Mouse (Mus musculus): ENCODE results near the gene Rabggta. TPM values are rescaled to one million over a fixed set of nuclear protein-coding genes. Genes with fewer than 3 reads are reported as not detected.
A peak's percentile ranks its signal among the peaks of the same experiment; 100 is the strongest.

Rabggta gene
- polyA plus RNA-seq, 1 experiment from 2014 or later: 41.8 TPM

- Histone ChIP-seq H3K36me3 (peaks cover 20% of the 10 kb centered on the region), H3K27ac (peak overlapping the region; percentile 51; the same call in 1 of the 2 replicates), H3K4me2 (peak overlapping the region; percentile 58), H3K9me3 (replicated peaks) (no peaks in the 10 kb centered on the region), H3K4me3 (replicated peaks) (peak overlapping the region; percentile 31), H3K27me3 (peaks cover 16% of the 10 kb centered on the region), H3K4me1 (peaks cover 16% of the 10 kb centered on the region), H3K9ac (no peak overlapping the region)
- peak; percentile 63 for ATAC-seq (replicated peaks; ENCODE audit: low FRiP score)
- 14% methylated on average over 25 of the region's 25 CpGs for WGBS
These were observed 8.9 kb downstream of the Rabggta start for GRCm38 (mm10) chr14:55713007-55713728.

- Histone ChIP-seq H3K4me2 (no peak overlapping the region), H3K9ac (no peak overlapping the region), H3K27me3 (peaks cover 16% of the 10 kb centered on the region), H3K27ac (no peak overlapping the region), H3K36me3 (peaks cover 7% of the 10 kb centered on the region), H3K4me3 (replicated peaks) (no peak overlapping the region), H3K9me3 (replicated peaks) (no peaks in the 10 kb centered on the region), H3K4me1 (peaks cover 16% of the 10 kb centered on the region)
- WGBS: 78% methylated on average over 7 of the region's 7 CpGs
- ATAC-seq (replicated peaks; ENCODE audit: low FRiP score): no peak
These were observed 10.3 kb downstream of the Rabggta start for GRCm38 (mm10) chr14:55711786-55712185.

DNA sequence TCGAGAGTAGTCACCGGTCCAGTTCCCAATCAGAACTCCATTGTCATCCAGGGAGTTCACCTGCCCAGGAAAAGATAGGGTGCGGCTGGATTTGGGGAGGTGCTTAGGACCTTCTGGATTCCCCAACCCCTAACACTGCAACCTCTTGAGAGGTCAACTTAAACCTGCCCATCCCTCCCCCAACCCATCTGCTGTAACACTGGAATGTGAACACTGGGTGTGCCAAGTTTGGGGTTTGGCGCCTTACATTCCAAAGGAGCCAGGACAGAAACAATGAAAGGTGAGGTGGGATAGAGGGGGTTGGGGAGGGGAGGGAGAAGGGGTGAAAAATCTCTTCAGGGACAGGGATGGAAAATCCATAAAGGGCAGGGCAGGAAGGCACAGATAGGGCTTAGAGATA, 12.6 kb downstream of the Rabggta start:
- no peak for ATAC-seq (replicated peaks; ENCODE audit: low FRiP score)
- Histone ChIP-seq H3K9ac (no peak overlapping the region), H3K36me3 (no peaks in the 10 kb centered on the region), H3K4me1 (peaks cover 12% of the 10 kb centered on the region), H3K4me3 (replicated peaks) (no peak overlapping the region), H3K27ac (no peak overlapping the region), H3K4me2 (no peak overlapping the region), H3K9me3 (replicated peaks) (no peaks in the 10 kb centered on the region), H3K27me3 (peaks cover 16% of the 10 kb centered on the region)
- WGBS: 88% methylated on average over 4 of the region's 4 CpGs

DNA sequence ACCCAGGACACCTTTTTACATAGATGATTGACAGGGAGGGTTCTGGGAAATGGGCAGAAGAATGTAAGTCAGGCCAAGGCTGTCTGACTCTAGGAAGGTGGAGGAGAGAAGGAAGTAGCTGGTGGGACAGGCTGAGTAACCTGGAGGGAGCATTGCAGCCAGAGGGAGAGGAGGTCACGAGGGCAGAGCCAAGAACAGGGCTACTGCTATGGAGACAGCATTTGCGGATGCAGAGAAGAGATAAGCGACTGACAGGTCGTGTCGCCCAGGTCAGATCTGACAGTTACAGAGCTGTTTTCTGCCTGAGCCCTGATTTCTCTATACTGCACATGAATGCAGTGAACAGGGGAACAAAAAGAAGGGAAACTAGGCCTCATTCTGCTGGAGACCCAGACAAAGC, 14.7 kb downstream of the Rabggta start:
- Histone ChIP-seq H3K27ac (no peak overlapping the region), H3K36me3 (no peaks in the 10 kb centered on the region), H3K9me3 (replicated peaks) (no peaks in the 10 kb centered on the region), H3K4me2 (no peak overlapping the region), H3K4me1 (no peaks in the 10 kb centered on the region), H3K4me3 (replicated peaks) (no peak overlapping the region), H3K9ac (no peak overlapping the region), H3K27me3 (peaks cover 6% of the 10 kb centered on the region)
- ATAC-seq (replicated peaks; ENCODE audit: low FRiP score): no peak
- WGBS: 85% methylated on average over 5 of the region's 5 CpGs

DNA sequence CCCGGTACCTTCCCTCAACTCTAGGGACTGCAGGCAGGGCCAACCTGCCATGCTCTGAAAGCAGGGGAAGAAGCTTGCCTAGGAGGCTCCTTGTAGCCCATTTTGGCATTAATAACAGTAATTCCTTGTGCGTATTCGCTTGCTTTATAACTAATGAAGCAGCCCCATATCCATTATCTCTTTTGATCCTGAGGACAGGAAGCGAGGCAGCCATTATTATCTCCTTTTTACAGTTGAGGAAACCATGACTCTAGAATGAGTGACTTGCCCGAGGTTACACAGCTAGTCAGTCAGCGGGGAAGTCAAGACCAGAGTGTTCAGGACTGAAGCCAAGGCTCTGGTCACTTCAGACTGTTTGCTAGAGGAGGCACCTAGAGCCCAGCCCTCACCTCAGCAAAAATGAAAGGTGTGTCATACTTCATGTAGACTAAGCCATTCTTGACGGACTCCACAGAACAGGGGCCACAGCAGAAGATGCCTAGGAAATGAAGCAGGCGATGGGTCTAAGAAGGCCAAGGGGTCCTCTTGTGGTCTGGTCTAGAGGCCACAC, 15.9 kb downstream of the Rabggta start:
- no peak overlapping the region for H3K27ac ChIP-seq

DNA sequence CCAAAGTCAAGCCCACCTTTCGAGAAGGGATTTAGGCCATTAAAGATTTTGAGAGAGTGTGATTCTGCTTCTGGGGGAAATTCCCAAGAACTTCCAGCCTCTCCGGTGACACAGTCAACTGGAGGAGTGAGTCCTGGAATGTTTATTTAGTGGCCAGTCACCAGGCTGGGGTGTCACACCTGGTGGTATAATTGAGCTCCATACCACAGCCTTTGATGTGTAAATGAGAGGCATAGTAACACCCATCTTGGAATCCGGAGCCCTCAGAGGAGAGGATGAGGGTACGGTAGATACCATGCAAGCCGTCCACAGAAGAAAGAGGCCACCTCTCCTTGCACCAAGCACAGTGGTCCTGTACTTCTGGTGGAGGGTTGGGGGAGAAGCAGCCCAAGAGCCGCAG, 19.3 kb downstream of the Rabggta start:
- H3K4me1 ChIP-seq: peaks cover 14% of the 10 kb centered on the region; the same call in 1 of the 2 replicates
- WGBS: 41% methylated on average over 6 of the region's 6 CpGs

More for the DNA sequence above, 15.9 kb downstream of the Rabggta start:
- Histone ChIP-seq H3K4me3 (replicated peaks) (no peak overlapping the region), H3K27me3 (no peaks in the 10 kb centered on the region), H3K36me3 (no peaks in the 10 kb centered on the region), H3K4me2 (no peak overlapping the region), H3K9ac (no peak overlapping the region), H3K4me1 (peaks cover 2% of the 10 kb centered on the region; the same call in 1 of the 2 replicates), H3K9me3 (replicated peaks) (no peaks in the 10 kb centered on the region)
- no peak for ATAC-seq (replicated peaks; ENCODE audit: low FRiP score)
- WGBS: 87% methylated on average over 8 of the region's 8 CpGs

GRCm38 (mm10) chr14:55701131-55701530, 20.9 kb downstream of the Rabggta start:
- H3K9me3 ChIP-seq (replicated peaks): no peaks in the 10 kb centered on the region
- no peak overlapping the region for H3K9ac ChIP-seq
- H3K27ac ChIP-seq: no peak overlapping the region
- ATAC-seq (replicated peaks; ENCODE audit: low FRiP score): peak; percentile 67; the same call in 1 of the 2 replicates
- H3K4me1 ChIP-seq: peaks cover 14% of the 10 kb centered on the region; the same call in 1 of the 2 replicates
- H3K4me3 ChIP-seq (replicated peaks): no peak overlapping the region
- no peaks in the 10 kb centered on the region for H3K36me3 ChIP-seq
- 37% methylated on average over 9 of the region's 9 CpGs for WGBS
- H3K27me3 ChIP-seq: no peaks in the 10 kb centered on the region
- no peak overlapping the region for H3K4me2 ChIP-seq

More for the DNA sequence above, 19.3 kb downstream of the Rabggta start:
- Histone ChIP-seq H3K36me3 (no peaks in the 10 kb centered on the region), H3K27ac (no peak overlapping the region), H3K9me3 (replicated peaks) (no peaks in the 10 kb centered on the region), H3K4me2 (no peak overlapping the region), H3K27me3 (no peaks in the 10 kb centered on the region), H3K4me3 (replicated peaks) (no peak overlapping the region), H3K9ac (no peak overlapping the region)
- ATAC-seq (replicated peaks; ENCODE audit: low FRiP score): no peak

DNA sequence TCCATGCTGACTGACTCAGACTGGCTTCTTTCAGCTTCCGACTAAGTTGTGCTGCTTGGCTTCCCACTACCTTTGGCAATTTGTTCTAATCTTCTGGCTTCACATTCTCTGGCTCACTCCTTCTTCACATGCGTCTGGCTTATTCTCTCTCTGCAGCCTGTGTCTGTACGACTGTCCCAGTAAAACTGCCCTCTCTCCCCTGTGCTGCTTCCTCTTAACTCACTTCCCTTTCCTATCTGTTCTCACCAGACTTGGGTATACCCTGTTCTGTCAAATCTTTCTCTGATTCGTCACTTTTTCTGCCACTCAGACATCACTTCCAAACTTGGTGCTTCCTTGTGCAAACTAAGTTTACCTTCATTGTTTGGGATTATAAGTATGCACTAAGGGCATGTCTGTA, 24.8 kb downstream of the Rabggta start:
- Histone ChIP-seq H3K4me3 (replicated peaks) (no peak overlapping the region), H3K4me2 (no peak overlapping the region), H3K27me3 (no peaks in the 10 kb centered on the region), H3K36me3 (no peaks in the 10 kb centered on the region), H3K9ac (no peak overlapping the region), H3K4me1 (peaks cover 14% of the 10 kb centered on the region; the same call in 1 of the 2 replicates), H3K27ac (no peak overlapping the region), H3K9me3 (replicated peaks) (no peaks in the 10 kb centered on the region)
- ATAC-seq (replicated peaks; ENCODE audit: low FRiP score): no peak
- WGBS: 83% methylated on average over 4 of the region's 4 CpGs

- no peaks in the 10 kb centered on the region for H3K36me3 ChIP-seq
- WGBS: 55% methylated on average over 10 of the region's 10 CpGs
These were observed 32.6 kb downstream of the Rabggta start for GRCm38 (mm10) chr14:55689433-55689832.

GRCm38 (mm10) chr14:55682118-55682493, 40.0 kb downstream of the Rabggta start:
- peak; percentile 26 for ATAC-seq (replicated peaks; ENCODE audit: low FRiP score)
- peaks cover 31% of the 10 kb centered on the region for H3K36me3 ChIP-seq
- 10% methylated on average over 3 of the region's 3 CpGs for WGBS
- peak overlapping the region; percentile 67 for H3K4me2 ChIP-seq
- H3K4me3 ChIP-seq (replicated peaks): peak overlapping the region; percentile 84
- no peaks in the 10 kb centered on the region for H3K9me3 ChIP-seq (replicated peaks)
- H3K9ac ChIP-seq: peak overlapping the region; percentile 83
- peak overlapping the region; percentile 94 for H3K27ac ChIP-seq
- H3K4me1 ChIP-seq: peaks cover 14% of the 10 kb centered on the region
- no peaks in the 10 kb centered on the region for H3K27me3 ChIP-seq

More at GRCm38 (mm10) chr14:55689433-55689832, 32.6 kb downstream of the Rabggta start:
- Histone ChIP-seq H3K27ac (no peak overlapping the region), H3K9me3 (replicated peaks) (no peaks in the 10 kb centered on the region), H3K9ac (no peak overlapping the region), H3K27me3 (no peaks in the 10 kb centered on the region), H3K4me2 (no peak overlapping the region), H3K4me1 (no peaks in the 10 kb centered on the region), H3K4me3 (replicated peaks) (no peak overlapping the region)
- ATAC-seq (replicated peaks; ENCODE audit: low FRiP score): no peak

DNA sequence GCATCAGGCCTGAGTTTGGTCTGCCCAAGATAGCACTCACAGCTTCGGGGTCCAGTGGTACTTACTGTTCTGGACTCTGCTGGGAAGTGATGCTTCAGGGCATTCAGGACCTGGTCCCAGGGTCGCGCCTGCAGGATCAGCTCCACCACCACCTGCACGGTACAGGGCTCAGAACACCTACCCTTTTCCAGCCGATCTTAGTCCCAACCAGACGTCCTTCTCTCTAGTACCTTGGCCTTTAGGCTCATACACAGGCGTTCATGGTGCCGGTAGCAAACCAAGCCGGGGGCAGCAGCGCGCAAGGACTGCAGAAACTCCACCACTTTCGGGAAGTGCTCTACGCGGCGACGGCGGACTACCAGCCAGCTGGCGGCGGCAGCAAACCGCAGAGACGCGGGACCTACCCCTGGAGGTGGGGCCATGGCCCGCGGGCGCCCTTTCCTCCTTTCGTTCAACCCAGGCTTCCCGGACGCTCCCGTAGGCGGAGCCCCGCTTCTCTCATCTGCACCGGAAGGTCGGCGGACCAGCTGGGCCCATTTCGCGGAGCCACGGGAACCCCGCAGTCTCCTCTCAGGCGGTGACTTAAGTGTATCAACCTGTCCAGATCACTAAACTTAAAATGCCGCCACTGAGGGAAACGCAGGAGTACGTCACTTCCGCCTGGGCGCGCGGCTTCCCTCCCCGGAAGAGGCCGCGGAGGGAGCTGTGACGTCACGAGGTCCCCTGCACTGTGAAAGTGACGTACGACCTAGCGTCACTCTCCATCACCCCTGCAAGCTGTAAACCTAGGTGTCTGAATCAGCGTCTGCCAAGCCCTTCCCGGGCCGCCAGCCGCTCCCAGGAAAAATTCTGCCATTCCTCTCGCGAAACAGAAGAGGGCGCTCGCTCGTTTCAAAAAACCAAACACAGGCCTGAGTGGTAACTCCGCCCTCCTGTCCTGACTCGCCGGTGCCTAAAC, 40.6 kb downstream of the Rabggta start, which contains the start of gene Tinf2:
Gene Tinf2, minus strand, starts transcription at position 661 of the 958 bp plus-strand sequence.
- peaks cover 14% of the 10 kb centered on the region for H3K4me1 ChIP-seq
- no peaks in the 10 kb centered on the region for H3K9me3 ChIP-seq (replicated peaks)
- H3K27me3 ChIP-seq: no peaks in the 10 kb centered on the region
- H3K4me3 ChIP-seq (replicated peaks): peak within 1 kb of the TSS; percentile 84
- H3K4me2 ChIP-seq: peak within 1 kb of the TSS; percentile 67
- peak within 1 kb of the TSS; percentile 83 for H3K9ac ChIP-seq
- H3K27ac ChIP-seq: peak within 1 kb of the TSS; percentile 94
- peak; percentile 96 for ATAC-seq (replicated peaks; ENCODE audit: low FRiP score)
- peaks cover 37% of the 10 kb centered on the region for H3K36me3 ChIP-seq
- WGBS: under 1% methylated on average over 66 of the region's 66 CpGs
